Mouse (Mus musculus): ENCODE data around the gene Gm13287. TPM values are rescaled to one million over a fixed set of nuclear protein-coding genes. Genes with fewer than 3 reads are reported as not detected.
"Not testable (repeated sequence)": the region's sequence is repeated elsewhere in the genome, so short reads cannot be mapped to it uniquely, and the experiment has no call there.

Gm13287 gene
- polyA plus RNA-seq, 1 experiment from 2014 or later: not detected

- not testable (repeated sequence) for H3K27me3 ChIP-seq (ENCODE audit: control insufficient read depth, insufficient read depth, low read depth, low read length); H3K36me3 ChIP-seq (ENCODE audit: control insufficient read depth, insufficient read depth, low read length)
Measured at GRCm38 (mm10) chr4:88827116-88827515, 24.1 kb downstream of the Gm13287 start, which contains the start of gene Ifna6. TSS of gene Ifna6 (plus strand) at chr4:88827416.

GRCm38 (mm10) chr4:88830523-88830922 lies 27.5 kb downstream of the Gm13287 start:
- ATAC-seq (ENCODE audit: low read depth): no peak
- Histone ChIP-seq H3K27ac (ENCODE audit: low read length) (no peak overlapping the region), H3K36me3 (ENCODE audit: control insufficient read depth, insufficient read depth, low read length) (no peaks in the 10 kb centered on the region), H3K9me3 (ENCODE audit: control insufficient read depth, low read length) (no peaks in the 10 kb centered on the region), H3K27me3 (ENCODE audit: control insufficient read depth, insufficient read depth, low read depth, low read length) (no peaks in the 10 kb centered on the region), H3K9ac (ENCODE audit: low read length) (no peak overlapping the region), H3K4me1 (replicated peaks; ENCODE audit: control insufficient read depth, insufficient read depth, low read length) (no peaks in the 10 kb centered on the region), H3K4me3 (ENCODE audit: low read length) (no peak overlapping the region), H3K4me2 (ENCODE audit: low read depth, low read length) (no peak overlapping the region)
- WGBS: 29% methylated on average over 4 of the region's 4 CpGs

More at GRCm38 (mm10) chr4:88827116-88827515, 24.1 kb downstream of the Gm13287 start, which contains the start of gene Ifna6:
- not testable (repeated sequence) for H3K4me1 ChIP-seq (replicated peaks; ENCODE audit: control insufficient read depth, insufficient read depth, low read length); H3K9me3 ChIP-seq (ENCODE audit: control insufficient read depth, low read length); H3K4me3 ChIP-seq (ENCODE audit: low read length); H3K27ac ChIP-seq (ENCODE audit: low read length); H3K4me2 ChIP-seq (ENCODE audit: low read depth, low read length); ATAC-seq (ENCODE audit: low read depth); H3K9ac ChIP-seq (ENCODE audit: low read length)

- not testable (repeated sequence) for H3K4me2 ChIP-seq (ENCODE audit: low read depth, low read length); H3K4me3 ChIP-seq (ENCODE audit: low read length); H3K9me3 ChIP-seq (ENCODE audit: control insufficient read depth, low read length); H3K36me3 ChIP-seq (ENCODE audit: control insufficient read depth, insufficient read depth, low read length); H3K9ac ChIP-seq (ENCODE audit: low read length); H3K27me3 ChIP-seq (ENCODE audit: control insufficient read depth, insufficient read depth, low read depth, low read length); H3K27ac ChIP-seq (ENCODE audit: low read length); ATAC-seq (ENCODE audit: low read depth); H3K4me1 ChIP-seq (replicated peaks; ENCODE audit: control insufficient read depth, insufficient read depth, low read length)
- WGBS: 93% methylated on average over 1 of the region's 1 CpGs
Measured at GRCm38 (mm10) chr4:88835225-88835624, 32.2 kb downstream of the Gm13287 start, which contains the start of gene Ifna5. TSS of gene Ifna5 (plus strand) at chr4:88835525.

GRCm38 (mm10) chr4:88838828-88839227 lies 35.8 kb downstream of the Gm13287 start:
- H3K9ac ChIP-seq (ENCODE audit: low read length): no peak overlapping the region
- H3K36me3 ChIP-seq (ENCODE audit: control insufficient read depth, insufficient read depth, low read length): no peaks in the 10 kb centered on the region
- H3K4me1 ChIP-seq (replicated peaks; ENCODE audit: control insufficient read depth, insufficient read depth, low read length): no peaks in the 10 kb centered on the region
- 33% methylated on average over 3 of the region's 3 CpGs for WGBS
- no peak overlapping the region for H3K27ac ChIP-seq (ENCODE audit: low read length)
- no peak for ATAC-seq (ENCODE audit: low read depth)
- no peak overlapping the region for H3K4me2 ChIP-seq (ENCODE audit: low read depth, low read length)
- no peak overlapping the region for H3K4me3 ChIP-seq (ENCODE audit: low read length)
- H3K27me3 ChIP-seq (ENCODE audit: control insufficient read depth, insufficient read depth, low read depth, low read length): no peaks in the 10 kb centered on the region
- no peaks in the 10 kb centered on the region for H3K9me3 ChIP-seq (ENCODE audit: control insufficient read depth, low read length)

- Histone ChIP-seq H3K4me2 (ENCODE audit: low read depth, low read length) (no peak overlapping the region), H3K4me1 (replicated peaks; ENCODE audit: control insufficient read depth, insufficient read depth, low read length) (no peaks in the 10 kb centered on the region), H3K9me3 (ENCODE audit: control insufficient read depth, low read length) (no peaks in the 10 kb centered on the region), H3K4me3 (ENCODE audit: low read length) (no peak overlapping the region), H3K9ac (ENCODE audit: low read length) (no peak overlapping the region), H3K27ac (ENCODE audit: low read length) (no peak overlapping the region), H3K36me3 (ENCODE audit: control insufficient read depth, insufficient read depth, low read length) (no peaks in the 10 kb centered on the region), H3K27me3 (ENCODE audit: control insufficient read depth, insufficient read depth, low read depth, low read length) (no peaks in the 10 kb centered on the region)
- no peak for ATAC-seq (ENCODE audit: low read depth)
- whole genome bisulfite sequencing: 50% methylated on average over 3 of the region's 3 CpGs
Measured at GRCm38 (mm10) chr4:88840058-88840457, 37.0 kb downstream of the Gm13287 start.

- no peak within 1 kb of the TSS for H3K4me3 ChIP-seq (ENCODE audit: low read length)
- H3K9me3 ChIP-seq (ENCODE audit: control insufficient read depth, low read length): no peaks in the 10 kb centered on the region
- no peak within 1 kb of the TSS for H3K27ac ChIP-seq (ENCODE audit: low read length)
- H3K27me3 ChIP-seq (ENCODE audit: control insufficient read depth, insufficient read depth, low read depth, low read length): no peaks in the 10 kb centered on the region
- H3K36me3 ChIP-seq (ENCODE audit: control insufficient read depth, insufficient read depth, low read length): no peaks in the 10 kb centered on the region
- no peak within 1 kb of the TSS for H3K4me2 ChIP-seq (ENCODE audit: low read depth, low read length)
- 58% methylated on average over 2 of the region's 2 CpGs for WGBS
- no peaks in the 10 kb centered on the region for H3K4me1 ChIP-seq (replicated peaks; ENCODE audit: control insufficient read depth, insufficient read depth, low read length)
- ATAC-seq (ENCODE audit: low read depth): no peak
- H3K9ac ChIP-seq (ENCODE audit: low read length): no peak within 1 kb of the TSS
Measured at GRCm38 (mm10) chr4:88841438-88841911, 38.4 kb downstream of the Gm13287 start, which contains the start of gene Ifna4. TSS of gene Ifna4 (plus strand) at chr4:88841861.

GRCm38 (mm10) chr4:88845334-88845733 lies 42.3 kb downstream of the Gm13287 start:
- no peak overlapping the region for H3K4me3 ChIP-seq (ENCODE audit: low read length)
- no peak overlapping the region for H3K4me2 ChIP-seq (ENCODE audit: low read depth, low read length)
- no peaks in the 10 kb centered on the region for H3K27me3 ChIP-seq (ENCODE audit: control insufficient read depth, insufficient read depth, low read depth, low read length)
- no peak overlapping the region for H3K27ac ChIP-seq (ENCODE audit: low read length)
- H3K36me3 ChIP-seq (ENCODE audit: control insufficient read depth, insufficient read depth, low read length): no peaks in the 10 kb centered on the region
- H3K4me1 ChIP-seq (replicated peaks; ENCODE audit: control insufficient read depth, insufficient read depth, low read length): no peaks in the 10 kb centered on the region
- no peak overlapping the region for H3K9ac ChIP-seq (ENCODE audit: low read length)
- no peak for ATAC-seq (ENCODE audit: low read depth)
- no peaks in the 10 kb centered on the region for H3K9me3 ChIP-seq (ENCODE audit: control insufficient read depth, low read length)
- 56% methylated on average over 2 of the region's 2 CpGs for WGBS

- H3K4me3 ChIP-seq (ENCODE audit: low read length): no peak within 1 kb of the TSS
- H3K4me2 ChIP-seq (ENCODE audit: low read depth, low read length): no peak within 1 kb of the TSS
- WGBS: 71% methylated on average over 1 of the region's 1 CpGs
- H3K4me1 ChIP-seq (replicated peaks; ENCODE audit: control insufficient read depth, insufficient read depth, low read length): no peaks in the 10 kb centered on the region
- ATAC-seq (ENCODE audit: low read depth): no peak
- H3K9ac ChIP-seq (ENCODE audit: low read length): no peak within 1 kb of the TSS
- H3K27me3 ChIP-seq (ENCODE audit: control insufficient read depth, insufficient read depth, low read depth, low read length): no peaks in the 10 kb centered on the region
- H3K9me3 ChIP-seq (ENCODE audit: control insufficient read depth, low read length): no peaks in the 10 kb centered on the region
- H3K36me3 ChIP-seq (ENCODE audit: control insufficient read depth, insufficient read depth, low read length): no peaks in the 10 kb centered on the region
- no peak within 1 kb of the TSS for H3K27ac ChIP-seq (ENCODE audit: low read length)
Measured at GRCm38 (mm10) chr4:88849698-88850097, 46.6 kb downstream of the Gm13287 start, which contains the start of gene Ifna1. TSS of gene Ifna1 (plus strand) at chr4:88850087.

- no peak for ATAC-seq (ENCODE audit: low read depth)
- 59% methylated on average over 4 of the region's 4 CpGs for WGBS
- no peaks in the 10 kb centered on the region for H3K27me3 ChIP-seq (ENCODE audit: control insufficient read depth, insufficient read depth, low read depth, low read length)
- H3K9ac ChIP-seq (ENCODE audit: low read length): no peak overlapping the region
- no peaks in the 10 kb centered on the region for H3K4me1 ChIP-seq (replicated peaks; ENCODE audit: control insufficient read depth, insufficient read depth, low read length)
- H3K36me3 ChIP-seq (ENCODE audit: control insufficient read depth, insufficient read depth, low read length): no peaks in the 10 kb centered on the region
- H3K4me2 ChIP-seq (ENCODE audit: low read depth, low read length): no peak overlapping the region
- no peaks in the 10 kb centered on the region for H3K9me3 ChIP-seq (ENCODE audit: control insufficient read depth, low read length)
- H3K4me3 ChIP-seq (ENCODE audit: low read length): no peak overlapping the region
- no peak overlapping the region for H3K27ac ChIP-seq (ENCODE audit: low read length)
Measured at GRCm38 (mm10) chr4:88851026-88851763, 48.1 kb downstream of the Gm13287 start.
